Mouse (Mus musculus) MEL (cell line): Measurements from ENCODE around the gene Krtap16-1. TPM values are rescaled to one million over a fixed set of nuclear protein-coding genes. Genes with fewer than 3 reads are reported as not detected.

Experiments
- DNase-seq: peaks from one replicate; pipeline ENCODE4 v3.0.0; 2011; ENCODE audit warnings: low read depth, low spot score
- H3K27ac ChIP-seq: 2 replicates; pipeline ENCODE4 v1.5.1; 2012; ENCODE audit warnings: low read depth, mild to moderate bottlenecking, control low read depth, low read length, moderate library complexity; ENCODE audit not compliant: control insufficient read depth
- H3K27me3 ChIP-seq, 2 experiments: fragments of 150-350 bp in 1 of 2; sonication (generic) in 1 of 2; 2 replicates each; pipeline ENCODE4 v1.6.1; 2012; ENCODE audit warnings: low read length in 2 of 2, mild to moderate bottlenecking in 2 of 2, improper control_type of control experiment in 1 of 2, moderate library complexity in 1 of 2; ENCODE audit not compliant: insufficient read depth in 2 of 2, control insufficient read depth in 1 of 2
- H3K36me3 ChIP-seq, 2 experiments: 2 replicates each; pipeline ENCODE4 v1.6.1; 2012 to 2014; ENCODE audit warnings: low read length in 2 of 2, improper control_type of control experiment in 1 of 2, inconsistent platforms in 1 of 2, mild to moderate bottlenecking in 1 of 2; ENCODE audit not compliant: insufficient read depth in 2 of 2, control insufficient read depth in 1 of 2
- H3K4me1 ChIP-seq, 2 experiments: fragments of 150-350 bp in 1 of 2; sonication (generic) in 1 of 2; 2 replicates each; pipeline ENCODE4 v1.6.1; 2012; ENCODE audit warnings: low read length in 2 of 2, improper control_type of control experiment in 1 of 2, mild to moderate bottlenecking in 1 of 2; ENCODE audit not compliant: insufficient read depth in 2 of 2, control insufficient read depth in 1 of 2
- H3K4me3 ChIP-seq, 2 experiments: fragments of 150-350 bp in 1 of 2; sonication (generic) in 1 of 2; 2 replicates each; pipeline ENCODE4 v1.5.1; 2012; ENCODE audit warnings: low read depth in 2 of 2, low read length in 2 of 2, mild to moderate bottlenecking in 2 of 2, moderate library complexity in 2 of 2, control low read depth in 1 of 2, improper control_type of control experiment in 1 of 2; ENCODE audit not compliant: control insufficient read depth in 1 of 2, insufficient read depth in 1 of 2
- H3K79me2 ChIP-seq: 2 replicates; pipeline ENCODE4 v1.6.1; 2012; ENCODE audit warnings: mild to moderate bottlenecking, low read length, moderate library complexity; ENCODE audit not compliant: control insufficient read depth, poor library complexity, insufficient read depth
- H3K9ac ChIP-seq: 2 replicates; pipeline ENCODE4 v1.6.1; 2012; ENCODE audit warnings: low read depth, mild to moderate bottlenecking, control low read depth, low read length, moderate library complexity; ENCODE audit not compliant: control insufficient read depth, poor library complexity, severe bottlenecking
- H3K9me3 ChIP-seq: fragments of 150-350 bp; sonication (generic); replicated peaks from 2 replicates; pipeline ENCODE4 v1.6.1; 2012; ENCODE audit warnings: mild to moderate bottlenecking, low read length, improper control_type of control experiment, moderate library complexity; ENCODE audit not compliant: insufficient read depth
- BHLHE40 ChIP-seq: IDR thresholded peaks from 2 replicates; pipeline ENCODE4 v1.6.1; 2012; ENCODE audit warnings: low read depth, mild to moderate bottlenecking, inconsistent platforms, low read length, improper control_type of control experiment, borderline replicate concordance
- CHD2 ChIP-seq: IDR thresholded peaks from 2 replicates; pipeline ENCODE4 v1.6.1; 2011; ENCODE audit warnings: low read length, improper control_type of control experiment
- ELF1 ChIP-seq: IDR thresholded peaks from 2 replicates; pipeline ENCODE4 v1.6.1; 2014; ENCODE audit warnings: low read depth, mild to moderate bottlenecking, inconsistent platforms, low read length, improper control_type of control experiment, moderate library complexity
- GABPA ChIP-seq: IDR thresholded peaks from 2 replicates; pipeline ENCODE4 v1.6.1; 2012; ENCODE audit warnings: low read depth, mild to moderate bottlenecking, inconsistent platforms, low read length, improper control_type of control experiment, moderate library complexity
- GATA1 ChIP-seq: IDR thresholded peaks from 2 replicates; pipeline ENCODE4 v1.6.1; 2011; ENCODE audit warnings: low read depth, low read length, improper control_type of control experiment
- HCFC1 ChIP-seq: IDR thresholded peaks from 2 replicates; pipeline ENCODE4 v1.6.1; 2012; ENCODE audit warnings: low read depth, mild to moderate bottlenecking, inconsistent platforms, low read length, improper control_type of control experiment, moderate library complexity
- JUND ChIP-seq: IDR thresholded peaks from 2 replicates; pipeline ENCODE4 v1.6.1; 2011; ENCODE audit warnings: low read depth, mild to moderate bottlenecking, improper control_type of control experiment, low read length
- KAT2A ChIP-seq: conservative IDR thresholded peaks from 2 replicates; pipeline ENCODE4 v1.6.1; 2012; ENCODE audit warnings: low read depth, low read length, improper control_type of control experiment, inconsistent platforms
- MEF2A ChIP-seq: IDR thresholded peaks from 2 replicates; pipeline ENCODE4 v1.6.1; 2014; ENCODE audit warnings: low read depth, mild to moderate bottlenecking, inconsistent platforms, low read length, improper control_type of control experiment; ENCODE audit not compliant: poor library complexity, insufficient replicate concordance, severe bottlenecking; ENCODE audit errors: extremely low read depth
- MYC ChIP-seq: IDR thresholded peaks from 2 replicates; pipeline ENCODE4 v1.6.1; 2011; ENCODE audit warnings: low read depth, mild to moderate bottlenecking, low read length, improper control_type of control experiment, moderate library complexity
- NRF1 ChIP-seq: IDR thresholded peaks from 2 replicates; pipeline ENCODE4 v1.6.1; 2014; ENCODE audit warnings: low read depth, mild to moderate bottlenecking, inconsistent platforms, low read length, improper control_type of control experiment, moderate library complexity; ENCODE audit not compliant: poor library complexity, insufficient read depth, severe bottlenecking
- POLR2A ChIP-seq, 2 experiments: IDR thresholded peaks; 2 replicates each; pipeline ENCODE4 v1.6.1; 2011 to 2012; ENCODE audit warnings: low read length in 2 of 2, mild to moderate bottlenecking in 2 of 2, control low read depth in 1 of 2, improper control_type of control experiment in 1 of 2, low read depth in 1 of 2, moderate library complexity in 1 of 2; ENCODE audit not compliant: control insufficient read depth in 1 of 2, insufficient read depth in 1 of 2, poor library complexity in 1 of 2
- SMC3 ChIP-seq: IDR thresholded peaks from 2 replicates; pipeline ENCODE4 v1.6.1; 2011; ENCODE audit warnings: low read depth, low read length, improper control_type of control experiment
- TAL1 ChIP-seq: IDR thresholded peaks from 2 replicates; pipeline ENCODE4 v1.6.1; 2012; ENCODE audit warnings: mild to moderate bottlenecking, inconsistent platforms, low read length, moderate library complexity, mixed read lengths
- TBP ChIP-seq: IDR thresholded peaks from 2 replicates; pipeline ENCODE4 v1.8.0; 2011; ENCODE audit warnings: low read depth, low read length, improper control_type of control experiment
- TCF12 ChIP-seq: IDR thresholded peaks from 2 replicates; pipeline ENCODE4 v1.6.1; 2014; ENCODE audit warnings: low read depth, mild to moderate bottlenecking, inconsistent platforms, low read length, improper control_type of control experiment, moderate library complexity
- UBTF ChIP-seq: IDR thresholded peaks from 2 replicates; pipeline ENCODE4 v1.6.1; 2012; ENCODE audit warnings: low read depth, mild to moderate bottlenecking, inconsistent platforms, low read length, improper control_type of control experiment, moderate library complexity, borderline replicate concordance; ENCODE audit not compliant: insufficient read depth
- USF1 ChIP-seq: IDR thresholded peaks from 2 replicates; pipeline ENCODE4 v1.6.1; 2014; ENCODE audit warnings: low read depth, mild to moderate bottlenecking, inconsistent platforms, low read length, improper control_type of control experiment, moderate library complexity
- USF2 ChIP-seq, 2 experiments: IDR thresholded peaks; 2 replicates each; pipeline ENCODE4 v1.6.1; 2011 to 2012; ENCODE audit warnings: improper control_type of control experiment in 2 of 2, low read length in 2 of 2, borderline replicate concordance in 1 of 2, inconsistent platforms in 1 of 2, low read depth in 1 of 2, mild to moderate bottlenecking in 1 of 2; ENCODE audit not compliant: insufficient read depth in 1 of 2
- ZMIZ1 ChIP-seq: IDR thresholded peaks from 2 replicates; pipeline ENCODE4 v1.6.1; 2012; ENCODE audit warnings: low read depth, mild to moderate bottlenecking, inconsistent platforms, low read length, improper control_type of control experiment, moderate library complexity
- polyA plus RNA-seq, 2 experiments: library from polyadenylated mRNA; stranded (reverse) in 1 of 2; unstranded in 1 of 2; fragments of >175 nt in 1 of 2; fragments of >200 nt in 1 of 2; gene quantifications; 2 replicates each; pipeline versions ENCODE4 v1.2.1 to v1.2.4; 2012; ENCODE audit warnings: low replicate concordance in 2 of 2, low read depth in 1 of 2; ENCODE audit not compliant: insufficient read length in 2 of 2, insufficient read depth in 1 of 2, missing spikeins in 1 of 2
- total RNA-seq: library from RNA; depleted of rRNA; stranded (reverse); fragments of 300-350 nt; gene quantifications from 2 replicates; pipeline ENCODE4 v1.2.3, GENCODE M21; 2012

Krtap16-1 gene
- total and polyA plus RNA-seq, 3 experiments = 0.08 TPM; not detected in 2

GRCm38 (mm10) chr11:100010682-100011081, 24.3 kb upstream of the Krtap16-1 start:
- Histone ChIP-seq H3K4me3 (no peak overlapping the region), H3K36me3 (no peaks in the 10 kb centered on the region), H3K27ac (no peak overlapping the region), H3K9me3 (no peaks in the 10 kb centered on the region), H3K79me2 (no peaks in the 10 kb centered on the region), H3K9ac (no peak overlapping the region), H3K27me3 (no peaks in the 10 kb centered on the region), H3K4me1 (no peaks in the 10 kb centered on the region)
- TF ChIP-seq TAL1 (no peak), ZMIZ1 (no peak), USF1 (no peak)
- no peak for DNase-seq

- H3K9ac ChIP-seq = no peak overlapping the region
- TF ChIP-seq KAT2A (no peak), POLR2A (IDR thresholded peaks at IDR 0.05; ENCODE audit: control insufficient read depth in 1 of 2, insufficient read depth in 1 of 2, low read depth in 1 of 2, low read length in 2 of 2, poor library complexity in 1 of 2) (no peak), CHD2 (no peak), MEF2A (no peak), SMC3 (no peak), TBP (no peak), GABPA (no peak), ZMIZ1 (no peak), NRF1 (no peak), JUND (no peak), MYC (no peak), UBTF (no peak), USF1 (no peak), ELF1 (no peak), USF2 (IDR thresholded peaks at IDR 0.05; ENCODE audit: borderline replicate concordance in 1 of 2, insufficient read depth in 1 of 2, low read depth in 1 of 2, low read length in 2 of 2) (no peak), TCF12 (no peak), BHLHE40 (no peak), HCFC1 (no peak), GATA1 (no peak)
- no peaks in the 10 kb centered on the region for H3K79me2 ChIP-seq
- no peak overlapping the region for H3K27ac ChIP-seq
- H3K4me3 ChIP-seq = no peak overlapping the region
- H3K27me3 ChIP-seq = no peaks in the 10 kb centered on the region
- H3K36me3 ChIP-seq = no peaks in the 10 kb centered on the region
- H3K4me1 ChIP-seq = no peaks in the 10 kb centered on the region
- H3K9me3 ChIP-seq = no peaks in the 10 kb centered on the region
- DNase-seq = no peak
Observed at GRCm38 (mm10) chr11:100008336-100008735, 21.9 kb upstream of the Krtap16-1 start.
